Mouse (Mus musculus) ES-E14 (cell line): ENCODE measurements around the gene Poldip3.

Experiments
- CHD2 ChIP-seq: IDR thresholded peaks from 2 replicates; pipeline ENCODE4 v1.6.1; 2014; ENCODE audit warnings: mild to moderate bottlenecking, low read depth, low read length, inconsistent platforms
- HCFC1 ChIP-seq: IDR thresholded peaks from 2 replicates; pipeline ENCODE4 v1.6.1; 2012; ENCODE audit warnings: low read length, inconsistent platforms, borderline replicate concordance; ENCODE audit not compliant: insufficient read depth
- MAFK ChIP-seq: IDR thresholded peaks from 2 replicates; pipeline ENCODE4 v1.6.1; 2014; ENCODE audit warnings: mild to moderate bottlenecking, low read depth, low read length, inconsistent platforms; ENCODE audit not compliant: insufficient read depth
- ZC3H11A ChIP-seq: IDR thresholded peaks from 2 replicates; pipeline ENCODE4 v1.6.1; 2012; ENCODE audit warnings: low read depth, mild to moderate bottlenecking, inconsistent platforms, low read length, borderline replicate concordance
- ZNF384 ChIP-seq: IDR thresholded peaks from 2 replicates; pipeline ENCODE4 v1.6.1; 2012; ENCODE audit warnings: low read depth, low read length, inconsistent platforms

DNA sequence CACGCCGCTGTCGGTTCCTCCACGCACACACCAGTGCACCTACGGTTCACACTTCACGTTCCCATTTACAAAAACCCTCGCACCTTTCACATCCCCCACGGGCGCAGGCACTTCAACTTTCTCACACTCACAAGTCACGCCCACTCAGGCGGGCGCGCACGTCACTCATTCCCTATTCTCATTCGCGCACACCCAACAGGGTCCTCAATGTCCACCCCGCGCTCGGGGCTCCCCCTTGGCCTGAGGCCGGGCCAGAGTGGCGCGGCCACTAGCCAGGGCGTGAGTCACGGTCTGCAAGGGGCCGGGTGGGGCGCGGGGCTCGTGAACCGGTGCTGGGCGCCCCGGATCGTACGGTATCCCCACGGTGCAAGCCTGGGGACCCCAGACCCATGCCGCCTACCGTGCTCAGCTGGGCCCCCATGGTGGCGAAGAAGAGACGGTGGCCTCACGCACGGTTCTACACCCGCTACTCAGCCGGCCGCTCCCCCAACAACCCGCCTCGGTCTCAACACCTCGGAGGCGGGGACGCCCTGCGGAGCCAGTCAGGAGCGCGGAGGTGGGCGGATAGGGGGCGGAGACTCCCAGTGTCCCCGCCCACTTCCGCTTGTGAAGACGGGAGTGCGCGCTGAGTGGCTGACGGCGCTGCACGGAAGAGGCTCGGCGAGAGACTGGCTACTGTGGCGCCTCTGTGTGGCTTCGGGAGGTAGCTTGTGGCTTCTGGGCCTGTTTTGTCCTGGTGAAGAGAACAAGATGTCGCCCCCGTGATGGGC is 22.7 kb upstream of the Poldip3 start:
- TF ChIP-seq ZC3H11A: no peak
- no peak for TF ChIP-seq CHD2
- TF ChIP-seq HCFC1: no peak
- 0 out of 2 replicates have a peak, but pooled peaks have one; percentile 22 for TF ChIP-seq ZNF384
- no peak for TF ChIP-seq MAFK
